Mouse (Mus musculus): ENCODE measurements around the gene Rpl23.
A peak's percentile ranks its signal among the peaks of the same experiment; 100 is the strongest.

The Rpl23 gene

GRCm38 (mm10) chr11:97781832-97782563 is at the start of gene Rpl23:
Gene Rpl23 (minus strand): TSS chr11:97782437.
- peak; percentile 98 for DNase-seq (ENCODE audit: low spot score)

GRCm38 (mm10) chr11:97832001-97832400 is 49.8 kb upstream of the Rpl23 start:
- DNase-seq (ENCODE audit: low spot score): no peak

DNA sequence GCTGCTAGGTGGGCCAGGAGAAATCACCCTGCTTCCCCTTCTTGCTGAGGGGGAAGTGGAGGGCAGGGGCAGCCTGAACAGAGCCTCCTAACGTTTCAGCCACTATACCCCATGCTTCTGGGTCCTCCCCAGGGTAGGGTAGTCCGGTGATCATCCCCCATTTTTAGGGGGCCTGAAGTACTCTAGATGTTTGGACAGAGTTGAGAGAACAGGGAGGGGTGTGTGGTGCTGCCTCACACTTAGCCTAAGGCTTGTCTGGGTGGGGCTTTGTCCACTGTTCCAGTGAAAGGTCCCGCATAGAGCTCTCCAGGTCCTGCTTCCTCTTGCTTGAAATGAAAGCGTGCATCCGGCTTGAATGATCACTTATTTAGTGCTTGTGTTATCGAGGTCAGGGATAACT is 48.3 kb upstream of the Rpl23 start:
- DNase-seq (ENCODE audit: low spot score): no peak

GRCm38 (mm10) chr11:97829913-97830476 is 47.8 kb upstream of the Rpl23 start:
- no peak for DNase-seq (ENCODE audit: low spot score)

DNA sequence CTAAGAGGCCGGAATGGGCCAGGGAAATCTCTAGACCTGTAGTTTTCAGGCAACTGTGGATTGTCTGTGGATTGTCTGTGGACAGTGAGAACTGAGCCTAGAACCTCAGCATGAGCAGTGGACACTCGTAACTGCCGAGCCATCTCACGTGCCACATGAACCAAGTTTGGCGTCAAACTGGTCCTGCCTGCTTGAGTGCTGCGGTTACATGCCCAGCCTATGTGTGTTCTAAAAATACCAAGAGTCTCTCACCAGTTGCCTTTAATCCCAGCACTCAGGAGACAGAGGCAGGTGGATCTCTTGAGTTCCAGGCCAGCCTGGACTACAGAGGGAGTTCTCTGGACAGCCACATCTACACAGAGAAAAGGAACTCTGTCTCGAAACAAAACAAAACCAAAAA is 47.1 kb upstream of the Rpl23 start:
- DNase-seq (ENCODE audit: low spot score): no peak

DNA sequence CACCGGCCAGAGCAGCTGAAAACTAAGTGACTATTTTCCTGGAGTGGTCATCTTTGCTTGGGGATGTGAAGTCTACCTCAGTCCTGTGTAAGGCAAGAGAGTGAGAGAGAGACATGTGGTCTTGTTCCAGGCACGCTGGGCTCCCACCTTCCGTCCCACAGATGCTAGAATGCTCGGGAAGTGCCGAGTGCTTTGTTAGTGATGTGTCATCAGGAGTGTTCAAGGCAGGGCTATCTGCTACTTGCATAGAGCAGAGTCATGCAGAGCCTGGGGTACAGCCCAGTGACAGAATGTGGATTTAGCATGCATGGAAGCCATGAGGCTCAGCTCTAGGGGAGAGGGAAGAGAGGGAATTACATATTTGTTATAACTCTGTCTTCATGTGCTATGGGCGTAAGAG is 45.4 kb upstream of the Rpl23 start:
- DNase-seq (ENCODE audit: low spot score): no peak

DNA sequence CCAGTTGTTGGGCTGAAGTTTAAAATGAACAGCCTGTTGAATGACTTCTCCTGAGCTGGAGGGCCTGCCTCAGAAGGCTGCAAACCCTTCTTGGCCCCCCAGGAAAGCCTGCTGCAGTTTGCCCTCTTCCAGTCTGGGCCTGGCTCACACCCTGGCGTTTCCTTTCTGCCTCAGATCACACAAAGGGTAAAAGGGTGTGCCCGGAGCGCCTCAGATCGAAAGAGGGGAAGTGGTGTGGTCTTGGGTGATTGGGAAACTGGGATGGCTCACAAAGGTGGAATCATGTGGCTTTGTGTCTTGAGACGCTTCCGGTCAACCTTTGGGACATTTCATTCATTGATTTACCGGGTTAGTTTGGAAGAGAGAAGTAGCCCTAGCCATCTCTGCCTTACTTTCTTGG is 44.2 kb upstream of the Rpl23 start:
- no peak for DNase-seq (ENCODE audit: low spot score)

- no peak for DNase-seq (ENCODE audit: low spot score)
Observed at GRCm38 (mm10) chr11:97825971-97826370, 43.7 kb upstream of the Rpl23 start.

GRCm38 (mm10) chr11:97825295-97825694 is 43.1 kb upstream of the Rpl23 start:
- no peak for DNase-seq (ENCODE audit: low spot score)

DNA sequence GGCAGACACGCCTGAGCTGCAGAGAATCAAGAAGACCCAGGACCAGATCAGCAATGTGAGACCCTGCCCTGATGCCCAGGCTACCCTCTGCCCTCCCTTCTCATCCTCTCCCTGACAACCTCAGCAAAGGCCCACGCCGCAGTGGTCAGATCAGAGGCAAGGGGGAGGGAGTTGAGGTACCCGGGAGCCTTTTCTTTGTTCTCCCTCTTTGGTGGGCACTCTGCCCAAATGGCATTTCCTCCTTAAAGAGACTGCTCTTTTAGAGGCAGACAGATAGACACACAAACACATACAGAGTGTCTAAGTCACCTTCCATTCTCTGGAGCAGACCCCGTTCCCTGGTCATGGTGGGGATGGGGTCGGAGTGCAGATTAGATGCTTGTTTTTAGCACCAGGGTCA is 42.7 kb upstream of the Rpl23 start:
- no peak for DNase-seq (ENCODE audit: low spot score)

- no peak for DNase-seq (ENCODE audit: low spot score)
Observed at GRCm38 (mm10) chr11:97824168-97824567, 41.9 kb upstream of the Rpl23 start.

GRCm38 (mm10) chr11:97822840-97823603 is 40.8 kb upstream of the Rpl23 start:
- DNase-seq (ENCODE audit: low spot score): no peak

DNA sequence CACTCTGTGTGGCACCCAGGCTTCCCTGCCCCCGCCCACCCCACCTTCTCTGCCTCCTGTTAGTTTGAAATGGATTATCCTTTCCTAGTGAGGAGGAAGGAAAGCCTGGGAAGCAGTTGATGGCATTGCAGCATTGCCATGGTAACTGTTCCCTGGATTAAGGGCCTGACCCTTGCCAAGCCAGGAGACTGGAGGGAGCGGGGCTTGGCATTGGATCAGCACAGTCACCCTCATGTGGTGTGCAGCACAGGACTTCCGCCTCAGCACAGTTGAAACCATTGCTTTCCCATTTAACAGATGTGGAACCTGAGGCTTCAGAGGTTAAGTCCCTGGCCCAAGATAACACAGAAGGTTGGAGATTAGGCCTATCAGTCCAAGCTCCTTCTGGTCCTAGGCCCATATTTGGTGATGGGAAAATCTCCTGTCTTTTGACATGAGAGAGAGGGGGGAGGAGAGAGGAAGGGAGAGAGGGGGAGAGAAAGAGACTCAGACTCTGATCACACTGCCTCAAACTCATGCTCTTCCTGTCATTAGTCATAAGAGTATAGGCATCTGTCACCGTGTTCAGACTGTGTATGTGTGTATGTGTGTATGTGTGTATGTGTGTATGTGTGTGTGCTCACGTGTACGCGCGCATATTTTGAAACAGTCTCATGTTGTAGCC is 39.3 kb upstream of the Rpl23 start:
- DNase-seq (ENCODE audit: low spot score): no peak

GRCm38 (mm10) chr11:97820840-97821239 is 38.6 kb upstream of the Rpl23 start:
- DNase-seq (ENCODE audit: low spot score): peak; percentile 59

DNA sequence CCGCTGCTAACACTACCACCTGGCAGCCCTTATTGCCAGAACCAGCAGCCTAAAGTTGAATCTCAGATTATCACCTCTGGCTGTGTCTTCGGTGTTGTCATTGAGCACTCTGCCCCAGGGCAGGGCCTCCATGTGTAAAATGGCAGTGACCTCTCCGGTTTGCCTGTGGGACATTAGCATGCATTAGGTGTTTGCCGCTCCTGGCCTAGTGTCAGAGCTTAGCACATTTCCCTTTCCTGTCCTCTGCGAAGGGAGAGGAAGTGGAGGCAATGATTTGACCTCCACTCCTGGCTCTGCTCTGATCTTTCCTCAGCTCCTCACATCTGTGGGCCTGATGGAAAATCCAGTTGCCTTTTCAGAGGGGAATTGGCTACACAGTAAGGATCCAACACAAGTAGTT is 37.7 kb upstream of the Rpl23 start:
- DNase-seq (ENCODE audit: low spot score): no peak

DNA sequence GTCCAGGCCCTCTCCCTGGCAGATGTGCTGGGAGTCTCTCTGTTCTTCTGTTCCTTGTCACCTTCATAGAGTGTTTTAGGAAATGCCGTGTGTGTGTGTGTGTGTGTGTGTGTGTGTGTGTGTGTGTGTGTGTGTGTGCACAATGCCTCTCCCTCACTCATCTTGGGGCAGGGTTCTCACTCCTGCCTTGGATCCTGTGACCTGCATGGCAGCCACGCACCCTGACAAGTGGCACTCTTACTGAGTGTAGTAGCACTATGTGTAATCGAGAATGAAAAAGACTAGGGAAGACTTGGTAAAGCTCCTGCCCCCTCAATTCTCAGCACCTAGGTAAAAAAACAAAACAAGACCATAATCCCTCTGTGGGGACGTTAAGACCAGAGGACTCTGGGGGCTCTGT is 36.9 kb upstream of the Rpl23 start:
- no peak for DNase-seq (ENCODE audit: low spot score)

DNA sequence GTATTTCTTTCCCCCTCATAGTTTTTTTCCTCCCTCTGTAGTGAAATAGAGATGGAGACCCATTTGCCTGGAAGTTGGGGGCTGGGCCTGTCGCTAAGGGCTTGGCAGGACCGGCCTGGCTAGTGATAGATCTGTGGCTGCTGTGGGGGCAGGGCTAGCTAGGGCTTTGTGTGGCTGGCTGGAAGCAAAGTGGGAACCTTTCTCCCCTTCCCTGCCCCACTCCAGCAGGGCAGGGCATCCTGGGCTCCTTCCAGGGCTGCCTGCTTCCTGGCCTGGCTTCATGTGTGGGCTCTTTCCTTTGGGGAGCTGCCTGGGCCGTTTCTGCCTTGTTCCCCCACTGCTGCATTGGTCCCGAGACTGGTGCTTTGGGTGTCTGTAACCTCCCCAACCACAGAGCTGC is 36.3 kb upstream of the Rpl23 start:
- no peak for DNase-seq (ENCODE audit: low spot score)

- no peak for DNase-seq (ENCODE audit: low spot score)
Observed at GRCm38 (mm10) chr11:97818003-97818402, 35.8 kb upstream of the Rpl23 start.

DNA sequence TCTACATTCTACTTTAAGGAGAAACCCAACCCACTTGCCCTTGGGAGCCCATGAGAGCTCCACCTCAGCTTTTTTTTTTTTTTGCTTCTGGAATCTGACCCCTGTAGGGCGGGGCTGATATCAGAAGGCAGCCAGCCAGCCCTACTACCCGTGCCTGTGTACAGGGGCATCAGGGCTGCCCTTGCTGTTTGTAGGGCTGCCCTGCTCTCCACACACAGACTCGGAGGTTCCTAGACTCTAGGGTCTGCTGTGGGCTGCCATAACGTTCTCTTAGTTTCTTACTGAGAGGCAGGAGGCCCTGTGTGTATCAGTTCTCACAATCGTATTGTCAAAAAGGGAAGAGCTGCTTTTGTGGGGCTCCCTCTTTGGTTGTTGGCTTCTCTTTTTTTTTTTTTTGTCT is 35.1 kb upstream of the Rpl23 start:
- DNase-seq (ENCODE audit: low spot score): no peak

GRCm38 (mm10) chr11:97816916-97817315 is 34.7 kb upstream of the Rpl23 start:
- no peak for DNase-seq (ENCODE audit: low spot score)

GRCm38 (mm10) chr11:97816176-97816575 is 33.9 kb upstream of the Rpl23 start:
- no peak for DNase-seq (ENCODE audit: low spot score)

- DNase-seq (ENCODE audit: low spot score): no peak
Observed at GRCm38 (mm10) chr11:97815736-97816135, 33.5 kb upstream of the Rpl23 start.
